Mouse (Mus musculus) liver, postnatal 0 days (tissue): ENCODE data around the gene Utp14a.

Experiments used
- CTCF ChIP-seq: sonication (generic); IDR thresholded peaks from 2 replicates; pipeline ENCODE4 v1.5.1; 2016; ENCODE audit warnings: antibody characterized with exemption, low read depth
- EP300 ChIP-seq: IDR thresholded peaks from 2 replicates; pipeline ENCODE4 v1.6.1; 2016; ENCODE audit warnings: antibody characterized with exemption, low read depth, mild to moderate bottlenecking

DNA sequence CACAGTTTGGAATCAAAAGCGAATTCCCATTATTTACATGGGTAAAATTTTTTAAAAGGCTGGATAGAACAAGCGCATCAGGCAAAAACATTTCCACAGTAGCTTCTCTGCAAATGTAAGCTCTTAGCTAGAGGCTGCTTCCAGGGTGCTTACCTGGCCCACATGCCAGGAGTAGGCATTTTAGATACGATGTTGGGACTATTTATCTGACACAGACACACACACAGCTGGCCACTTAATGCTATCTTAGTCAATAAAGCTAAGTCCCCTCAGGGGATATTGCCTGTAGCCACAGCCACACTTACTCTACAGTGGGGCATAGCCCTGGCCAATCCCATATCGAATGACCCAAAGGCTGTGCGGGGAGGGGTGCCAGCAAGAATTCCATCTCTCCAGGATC is 55.1 kb downstream of the Utp14a start:
- TF ChIP-seq EP300: peak; percentile 37; the same call in 1 of the 2 replicates
- TF ChIP-seq CTCF: no peak
